Mouse (Mus musculus) ovary, adult 18-20 months (tissue): ENCODE measurements at regions not wholly inside any gene's neighbourhood (a gene's known extent, or its start where the extent isn't known, plus 50 kb on each side); places are given as distances from the start of the nearest gene placed in this dataset.
A peak's percentile ranks its signal among the peaks of the same experiment; 100 is the strongest.

Experiments
- DNase-seq: peaks from one replicate; pipeline ENCODE4 v3.0.0; 2022; ENCODE audit warnings: low spot score, mixed read lengths

GRCm38 (mm10) chr14:109266521-109266920, 352.6 kb upstream of the Slitrk1 start:
- no peak for DNase-seq

GRCm38 (mm10) chr14:109261990-109262389, 348.0 kb upstream of the Slitrk1 start:
- no peak for DNase-seq

- DNase-seq: peak; percentile 1
These were observed 300.9 kb upstream of the Slitrk1 start for GRCm38 (mm10) chr14:109214848-109215247.

- DNase-seq: no peak
These were observed 266.1 kb upstream of the Slitrk1 start for GRCm38 (mm10) chr14:109180029-109180585.

GRCm38 (mm10) chr14:109176602-109177179, 262.7 kb upstream of the Slitrk1 start:
- DNase-seq: no peak

- no peak for DNase-seq
These were observed 261.9 kb upstream of the Slitrk1 start for GRCm38 (mm10) chr14:109175819-109176218.
